In the genomic region with DNA sequence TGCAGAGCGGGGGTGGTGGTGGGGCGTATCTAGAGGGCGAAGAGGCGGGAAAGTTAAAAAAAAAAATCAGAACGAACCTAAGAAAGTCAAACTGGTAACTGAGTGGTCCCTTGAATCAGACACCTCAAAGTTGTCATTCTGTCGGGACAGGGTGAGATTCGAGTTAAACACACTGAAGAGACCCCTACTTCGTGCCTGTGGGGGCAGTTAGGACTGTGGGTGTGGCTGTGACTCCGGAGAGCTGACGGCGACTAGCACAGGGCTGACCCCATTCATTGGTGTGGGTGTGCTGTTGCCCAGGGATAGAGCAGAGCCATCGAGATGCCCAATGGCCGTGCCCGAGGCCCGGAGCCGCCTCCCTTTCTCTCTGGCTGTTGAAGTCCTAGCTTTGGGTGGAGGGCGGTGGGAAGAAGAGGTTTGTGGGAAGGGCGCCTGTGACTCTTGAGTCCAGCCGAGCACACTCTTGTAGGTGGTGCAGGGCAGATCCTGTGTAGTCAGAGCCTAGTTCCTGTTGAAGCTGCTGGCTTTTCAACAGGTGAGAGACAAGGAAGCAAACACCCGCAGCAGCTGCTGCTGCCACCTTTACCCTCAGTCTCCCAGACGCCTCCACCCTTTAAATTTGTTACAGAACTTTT, we compare ENCODE assay signal across 8 mouse cellular contexts. TPM values are rescaled to one million over a fixed set of nuclear protein-coding genes. Genes with fewer than 3 reads are reported as not detected.
DNase-seq lines count a peak whose midpoint lies in the region; ATAC-seq and TF ChIP-seq lines count a peak whose summit lies in the region.

No protein-coding gene starts in this region.

- no peak for TF ChIP-seq RAD21 in CH12.LX (IDR thresholded peaks at IDR 0.05; ENCODE audit: low read depth, low read length)

- H3K4me3 ChIP-seq in CH12.LX (replicated peaks in 1 of 3; ENCODE audit: low read depth in 2 of 3, low read length in 2 of 3, poor library complexity in 1 of 3) = peak overlapping the region; percentile 60 to 92 (median 91)
- peak overlapping the region; percentile 89 for H3K4me3 ChIP-seq in forebrain, embryonic 10.5 days
- H3K4me3 ChIP-seq in kidney, postnatal 0 days (replicated peaks; ENCODE audit: low read depth, low read length) = peak overlapping the region; percentile 56

- H3K27me3 ChIP-seq in CH12.LX (replicated peaks) = no peaks in the 10 kb centered on the region
- H3K27me3 ChIP-seq in forebrain, embryonic 10.5 days (ENCODE audit: poor library complexity, severe bottlenecking) = peaks cover 68% of the 10 kb centered on the region
- no peaks in the 10 kb centered on the region for H3K27me3 ChIP-seq in kidney, postnatal 0 days (ENCODE audit: insufficient read depth, low read length)

- DNase-seq in cerebellum, postnatal 10 days = peak; percentile 24 to 25
- DNase-seq in cerebellum, postnatal 36 days = no peak
- DNase-seq in CH12.LX (ENCODE audit: extremely low read depth) = no peak
- peak; percentile 53 for DNase-seq in forebrain, embryonic 10.5 days (ENCODE audit: extremely low spot score, low spot score)
- DNase-seq in kidney, postnatal 0 days (ENCODE audit: low spot score) = peak; percentile 26
- DNase-seq in naive thymus-derived CD4-positive, alpha-beta T cell, adult 2 months (ENCODE audit: low read depth) = peak; percentile 32
- DNase-seq in adrenal gland, postnatal 25 days = no peak
- no peak for DNase-seq in ovary, postnatal 10 days (ENCODE audit: low spot score)

- no peak for TF ChIP-seq POLR2A in CH12.LX (IDR thresholded peaks at IDR 0.05; ENCODE audit: low read depth, low read length)

- in situ Hi-C loops in CH12.LX (cut with MboI; ENCODE audit: low pct_ligation_motif_present, low pct_unique_long_range_greater_than_20kb, low sequenced_read_pairs) = no loop called here

- dilution Hi-C loops in CH12.LX (cut with MboI; ENCODE audit: extremely low pct_ligation_motif_present, extremely low pct_unique_long_range_greater_than_20kb, low sequenced_read_pairs) = no loop called here

- H3K27ac ChIP-seq in CH12.LX (ENCODE audit: insufficient read depth, low read depth) = no peak overlapping the region
- peak overlapping the region; percentile 86 for H3K27ac ChIP-seq in forebrain, embryonic 10.5 days
- H3K27ac ChIP-seq in kidney, postnatal 0 days = no peak overlapping the region

- peaks cover 0 to 17% of the 10 kb centered on the region in 2 experiments for H3K36me3 ChIP-seq in CH12.LX (replicated peaks in 1 of 2; ENCODE audit: control insufficient read depth in 1 of 2, insufficient read depth in 1 of 2, low read length in 1 of 2)
- H3K36me3 ChIP-seq in forebrain, embryonic 10.5 days (replicated peaks) = peaks cover 12% of the 10 kb centered on the region
- H3K36me3 ChIP-seq in kidney, postnatal 0 days (ENCODE audit: insufficient read depth, low read length) = no peaks in the 10 kb centered on the region

- no peaks in the 10 kb centered on the region for H3K79me2 ChIP-seq in CH12.LX (replicated peaks; ENCODE audit: control insufficient read depth, extremely low read depth, insufficient read depth, poor library complexity, severe bottlenecking)

- H3K4me2 ChIP-seq in CH12.LX (ENCODE audit: insufficient read depth, low read depth, poor library complexity, severe bottlenecking) = peak overlapping the region; percentile 90
- H3K4me2 ChIP-seq in kidney, postnatal 0 days (ENCODE audit: low read length) = peak overlapping the region; percentile 97

- ATAC-seq in kidney, postnatal 0 days (replicated peaks; ENCODE audit: low FRiP score, low read depth) = peak; percentile 48

- TF ChIP-seq EP300 in CH12.LX (IDR thresholded peaks at IDR 0.05; ENCODE audit: low read length) = no peak

- H3K9me3 ChIP-seq in CH12.LX (replicated peaks; ENCODE audit: low read length) = no peaks in the 10 kb centered on the region
- H3K9me3 ChIP-seq in forebrain, embryonic 10.5 days = no peaks in the 10 kb centered on the region
- H3K9me3 ChIP-seq in kidney, postnatal 0 days (replicated peaks; ENCODE audit: low read length) = no peaks in the 10 kb centered on the region

- H3K4me1 ChIP-seq in CH12.LX (ENCODE audit: control insufficient read depth in 1 of 2, insufficient read depth in 2 of 2) = peaks cover 3 to 31% of the 10 kb centered on the region in 2 experiments; a peak in 2 of 4 replicates
- H3K4me1 ChIP-seq in forebrain, embryonic 10.5 days = peaks cover 50% of the 10 kb centered on the region
- no peaks in the 10 kb centered on the region for H3K4me1 ChIP-seq in kidney, postnatal 0 days (replicated peaks; ENCODE audit: insufficient read depth, low read length)

- peak overlapping the region; percentile 48 for H3K9ac ChIP-seq in CH12.LX (ENCODE audit: insufficient read depth, low read depth)
- H3K9ac ChIP-seq in kidney, postnatal 0 days (ENCODE audit: low read depth, low read length) = peak overlapping the region; percentile 13; the same call in 1 of the 2 replicates

- WGBS in forebrain, embryonic 10.5 days = 2% methylated on average over 21 of the region's 21 CpGs
- 2% methylated on average over 21 of the region's 21 CpGs for WGBS in kidney, postnatal 0 days

- no peak for TF ChIP-seq CTCF in CH12.LX (conservative IDR thresholded peaks at IDR 0.05 in 1 of 2, IDR thresholded peaks at IDR 0.05 in 1 of 2; ENCODE audit: low read depth in 2 of 2, low read length in 2 of 2)
- TF ChIP-seq CTCF in kidney, postnatal 0 days (IDR thresholded peaks at IDR 0.05; ENCODE audit: low read depth) = no peak

TF ChIP-seq in CH12.LX, 34 proteins besides CTCF, POLR2A, EP300 and RAD21:
- TF ChIP-seq MAX (IDR thresholded peaks at IDR 0.05; ENCODE audit: low read length) = no peak
- peak; percentile 28; the same call in 1 of the 2 replicates for TF ChIP-seq ZNF384 (IDR thresholded peaks at IDR 0.05; ENCODE audit: low read depth, low read length)
- TF ChIP-seq SIN3A (IDR thresholded peaks at IDR 0.05; ENCODE audit: low read length) = 0 out of 2 replicates have a peak, but pooled peaks have one; percentile 54

RNA-seq across cellular contexts. Expression of a gene that starts 0.8 kb away (rescaled TPM):
- total RNA-seq in CH12.LX (2012; rRNA removed) (15.8 and 17.7 TPM in 2 replicates), CH12.LX (2014; rRNA removed) (14.7 and 16.1 TPM in 2 replicates)
- polyA plus RNA-seq in CH12.LX (2012; ENCODE audit: insufficient read length, low read depth) = 16.4 and 18.6 TPM in 2 replicates
- polyA plus RNA-seq in forebrain, embryonic 10.5 days (2016; fragmentation: Nextera tagmentation; extraction: Ambion mirVana) = 15.8 and 17.6 TPM in 2 replicates
- polyA plus RNA-seq in kidney, postnatal 0 days (2015; fragmentation: Nextera tagmentation; extraction: Ambion mirVana) = 10.2 and 11.2 TPM in 2 replicates
- 0.67 and 1.4 TPM in 2 replicates for total RNA-seq in adrenal gland, postnatal 25 days (2021)

RNA-seq across cellular contexts. Expression of a gene that starts 35.3 kb away (rescaled TPM):
- total RNA-seq in CH12.LX (2012; rRNA removed) (not detected in 2 replicates), CH12.LX (2014; rRNA removed) (not detected in 2 replicates)
- polyA plus RNA-seq in CH12.LX (2012; ENCODE audit: insufficient read length, low read depth) = not detected in 2 replicates
- polyA plus RNA-seq in forebrain, embryonic 10.5 days (2016; fragmentation: Nextera tagmentation; extraction: Ambion mirVana) = 4.1 and 4.5 TPM in 2 replicates
- 6.4 TPM in 2 replicates for polyA plus RNA-seq in kidney, postnatal 0 days (2015; fragmentation: Nextera tagmentation; extraction: Ambion mirVana)
- 5.6 and 6.8 TPM in 2 replicates for total RNA-seq in adrenal gland, postnatal 25 days (2021)

Comparison
In these comparisons a context has a peak if more than half of its experiments do, and no peak if none do; other contexts are left out.
1. DNase-seq: peak in cerebellum, postnatal 10 days (2 of 2), forebrain, embryonic 10.5 days (single experiment), kidney, postnatal 0 days (single experiment) and naive thymus-derived CD4-positive, alpha-beta T cell, adult 2 months (single experiment); none in cerebellum, postnatal 36 days (0 of 2), CH12.LX (single experiment), adrenal gland, postnatal 25 days (single experiment) and ovary, postnatal 10 days (single experiment).
2. Peak in every context shown above with its lines, with median percentiles within 50 percentile points of each other: H3K4me3 ChIP-seq.